Mouse (Mus musculus) myocyte (in vitro differentiated cells): ENCODE results near the gene Sorcs2. TPM values are rescaled to one million over a fixed set of nuclear protein-coding genes. Genes with fewer than 3 reads are reported as not detected.

Source experiments
- H3K27me3 ChIP-seq: one replicate; pipeline ENCODE4 v1.6.1; 2011; ENCODE audit not compliant: control insufficient read depth, insufficient read depth, insufficient read length
- H3K36me3 ChIP-seq: one replicate; pipeline ENCODE4 v1.6.1; 2011; ENCODE audit not compliant: control insufficient read depth, insufficient read depth
- H3K4me2 ChIP-seq: one replicate; pipeline ENCODE4 v1.6.1; 2011; ENCODE audit warnings: low read depth, control low read depth
- H3K4me3 ChIP-seq: one replicate; pipeline ENCODE4 v1.5.1; 2011; ENCODE audit warnings: mild to moderate bottlenecking, control low read depth, moderate library complexity
- H3K79me2 ChIP-seq: one replicate; pipeline ENCODE4 v1.6.1; 2011; ENCODE audit not compliant: control insufficient read depth, insufficient read depth
- H3ac ChIP-seq: one replicate; pipeline ENCODE4 v1.6.1; 2011; ENCODE audit not compliant: control insufficient read depth, insufficient read length
- CEBPB ChIP-seq: IDR thresholded peaks from 2 replicates; pipeline ENCODE4 v1.6.1; 2011; ENCODE audit warnings: mild to moderate bottlenecking, moderate library complexity; ENCODE audit not compliant: poor library complexity, insufficient read depth, severe bottlenecking
- E2F4 ChIP-seq: IDR thresholded peaks from one replicate; pipeline ENCODE4 v1.6.1; 2011; ENCODE audit warnings: mild to moderate bottlenecking, control low read depth, moderate library complexity; ENCODE audit not compliant: insufficient read depth
- MAX ChIP-seq: IDR thresholded peaks from one replicate; pipeline ENCODE4 v1.6.1; 2011; ENCODE audit warnings: low read depth, mild to moderate bottlenecking, control low read depth
- MYOD1 ChIP-seq, 3 experiments: IDR thresholded peaks; one replicate each; pipeline ENCODE4 v1.6.1; 2011; ENCODE audit warnings: control low read depth in 2 of 3, low read depth in 2 of 3, mild to moderate bottlenecking in 2 of 3, moderate library complexity in 1 of 3; ENCODE audit not compliant: insufficient read length in 2 of 3, control insufficient read depth in 1 of 3
- MYOG ChIP-seq, 3 experiments: IDR thresholded peaks; one replicate each; pipeline ENCODE4 v1.6.1; 2011; ENCODE audit warnings: control low read depth in 2 of 3, low read depth in 2 of 3, mild to moderate bottlenecking in 2 of 3; ENCODE audit not compliant: insufficient read length in 2 of 3, control insufficient read depth in 1 of 3, insufficient read depth in 1 of 3
- POLR2A ChIP-seq: IDR thresholded peaks from one replicate; pipeline ENCODE4 v1.6.1; 2011; ENCODE audit warnings: low read depth, mild to moderate bottlenecking, control low read depth, moderate library complexity; ENCODE audit not compliant: insufficient read length
- POLR2AphosphoS2 ChIP-seq: IDR thresholded peaks from one replicate; pipeline ENCODE4 v1.6.1; 2011; ENCODE audit warnings: low read depth, control low read depth; ENCODE audit not compliant: insufficient read length
- REST ChIP-seq: IDR thresholded peaks from one replicate; pipeline ENCODE4 v1.6.1; 2011; ENCODE audit warnings: mild to moderate bottlenecking, control low read depth, moderate library complexity; ENCODE audit not compliant: insufficient read depth, insufficient read length
- SRF ChIP-seq: IDR thresholded peaks from one replicate; pipeline ENCODE4 v1.6.1; 2011; ENCODE audit warnings: low read depth; ENCODE audit not compliant: control insufficient read depth, insufficient read length
- TCF12 ChIP-seq: IDR thresholded peaks from one replicate; pipeline ENCODE4 v1.6.1; 2011; ENCODE audit warnings: mild to moderate bottlenecking, control low read depth; ENCODE audit not compliant: poor library complexity, insufficient read depth, severe bottlenecking
- TCF3 ChIP-seq: IDR thresholded peaks from one replicate; pipeline ENCODE4 v1.6.1; 2011; ENCODE audit warnings: low read depth, control low read depth; ENCODE audit not compliant: insufficient read length
- USF1 ChIP-seq: IDR thresholded peaks from one replicate; pipeline ENCODE4 v1.6.1; 2011; ENCODE audit warnings: low read depth, mild to moderate bottlenecking, control low read depth, moderate library complexity
- polyA plus RNA-seq: library from polyadenylated mRNA; unstranded; fragments of >200 nt; fragmentation: generic; extraction: Trizol; gene quantifications from one replicate; pipeline ENCODE4 v1.2.1, GENCODE M21; 2012; ENCODE audit warnings: missing spikeins

The Sorcs2 gene
- polyA plus RNA-seq, 1 experiment: 58.2 TPM

DNA sequence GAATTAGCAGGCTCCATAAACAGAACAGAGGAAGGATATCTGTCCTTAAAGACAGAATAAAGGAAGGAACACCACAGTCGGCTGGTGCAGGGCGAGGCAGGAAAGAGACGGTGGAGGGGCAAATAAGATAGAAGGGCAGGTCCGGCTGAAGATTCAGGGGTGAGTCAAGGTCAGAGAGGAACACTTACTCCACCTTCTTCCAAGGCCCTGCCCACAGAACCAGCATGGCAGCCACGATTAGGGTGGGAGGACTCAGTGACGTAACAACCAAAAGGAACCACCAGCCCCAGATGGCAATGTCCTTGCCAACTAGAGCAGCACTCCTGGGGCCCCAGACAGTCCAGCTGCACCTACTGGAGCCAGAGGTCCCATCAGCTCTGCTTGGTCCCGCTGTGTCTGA, 36.2 kb downstream of the Sorcs2 start:
- peaks cover 3% of the 10 kb centered on the region for H3K36me3 ChIP-seq
- no peaks in the 10 kb centered on the region for H3K27me3 ChIP-seq

DNA sequence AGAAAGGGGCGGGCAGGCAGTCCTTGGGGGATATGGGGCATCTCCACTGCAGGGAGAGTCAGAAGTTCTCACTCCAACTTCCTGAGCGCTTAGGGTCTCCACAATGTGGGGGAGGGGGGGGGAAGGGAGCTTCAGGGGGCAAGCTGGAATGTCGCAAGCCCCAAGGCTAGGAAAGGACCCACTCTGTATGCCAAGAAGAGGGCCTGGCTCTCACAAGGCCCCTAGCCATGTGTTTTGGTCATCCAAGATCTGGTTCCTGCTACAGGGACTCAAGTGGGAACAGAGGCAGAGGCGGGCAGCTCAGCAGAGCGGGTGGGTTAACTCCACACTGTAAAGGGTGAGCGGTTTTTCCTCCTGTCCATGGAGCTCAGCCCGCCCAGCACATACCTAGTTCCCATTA, 37.6 kb downstream of the Sorcs2 start:
- Histone ChIP-seq H3ac (no peak overlapping the region), H3K36me3 (peaks cover 2% of the 10 kb centered on the region), H3K27me3 (no peaks in the 10 kb centered on the region), H3K79me2 (peaks cover 45% of the 10 kb centered on the region), H3K4me3 (no peak overlapping the region), H3K4me2 (no peak overlapping the region)
- TF ChIP-seq USF1 (no peak), TCF3 (no peak), E2F4 (no peak)

More for the DNA sequence above, 36.2 kb downstream of the Sorcs2 start:
- Histone ChIP-seq H3K79me2 (peaks cover 42% of the 10 kb centered on the region), H3ac (no peak overlapping the region), H3K4me3 (no peak overlapping the region), H3K4me2 (no peak overlapping the region)
- no peak for TF ChIP-seq SRF
- TF ChIP-seq POLR2A: no peak
- TF ChIP-seq MYOD1 (IDR thresholded peaks at IDR 0.05; ENCODE audit: control insufficient read depth in 1 of 3, insufficient read length in 2 of 3, low read depth in 2 of 3): no peak
- TF ChIP-seq TCF12: no peak
- no peak for TF ChIP-seq MYOG (IDR thresholded peaks at IDR 0.05; ENCODE audit: control insufficient read depth in 1 of 3, insufficient read depth in 1 of 3, insufficient read length in 2 of 3, low read depth in 2 of 3)
- no peak for TF ChIP-seq REST
- TF ChIP-seq MAX: no peak
- TF ChIP-seq E2F4: no peak

DNA sequence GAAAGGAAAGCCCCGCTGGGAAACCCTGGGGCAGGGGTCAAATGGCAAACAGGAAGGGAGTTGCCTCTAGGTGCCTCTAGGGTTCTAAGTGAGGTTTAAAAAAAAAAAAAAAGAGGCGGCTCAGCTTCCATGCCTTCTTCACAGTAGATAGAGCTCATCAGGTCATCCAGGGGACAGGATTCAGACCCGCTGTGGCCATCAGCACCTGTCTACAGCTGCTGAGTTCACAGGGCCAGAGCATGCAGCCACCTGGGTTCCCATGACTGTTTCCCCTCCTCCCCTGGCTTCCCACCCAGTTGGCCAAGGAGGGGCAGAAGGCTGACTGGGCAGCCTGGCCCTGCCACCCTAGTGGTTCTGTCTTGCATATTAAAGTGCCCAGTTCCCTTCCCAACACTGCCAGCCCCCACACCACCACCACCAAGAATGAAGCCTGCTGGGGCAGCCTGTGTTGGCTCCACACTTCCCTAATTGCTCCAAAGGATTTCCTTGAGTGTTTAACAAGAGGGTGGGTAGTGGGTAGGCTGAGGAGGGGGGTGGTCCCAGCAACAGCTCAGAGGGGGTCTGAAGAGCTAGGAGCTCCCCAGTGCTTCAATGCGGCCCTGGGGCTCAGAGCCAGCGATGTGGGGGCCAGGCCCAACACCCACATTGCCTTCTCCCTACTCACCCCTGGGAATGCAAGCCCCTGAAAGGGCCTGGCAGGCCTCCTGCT, 38.2 kb downstream of the Sorcs2 start:
- peaks cover 45% of the 10 kb centered on the region for H3K79me2 ChIP-seq
- no peaks in the 10 kb centered on the region for H3K36me3 ChIP-seq
- no peak overlapping the region for H3K4me2 ChIP-seq
- no peaks in the 10 kb centered on the region for H3K27me3 ChIP-seq
- no peak overlapping the region for H3K4me3 ChIP-seq
- no peak overlapping the region for H3ac ChIP-seq
- TF ChIP-seq MYOG (IDR thresholded peaks at IDR 0.05; ENCODE audit: control insufficient read depth in 1 of 3, insufficient read depth in 1 of 3, insufficient read length in 2 of 3, low read depth in 2 of 3): peak in 1 of 3 experiments; percentile 26
- TF ChIP-seq E2F4: no peak

DNA sequence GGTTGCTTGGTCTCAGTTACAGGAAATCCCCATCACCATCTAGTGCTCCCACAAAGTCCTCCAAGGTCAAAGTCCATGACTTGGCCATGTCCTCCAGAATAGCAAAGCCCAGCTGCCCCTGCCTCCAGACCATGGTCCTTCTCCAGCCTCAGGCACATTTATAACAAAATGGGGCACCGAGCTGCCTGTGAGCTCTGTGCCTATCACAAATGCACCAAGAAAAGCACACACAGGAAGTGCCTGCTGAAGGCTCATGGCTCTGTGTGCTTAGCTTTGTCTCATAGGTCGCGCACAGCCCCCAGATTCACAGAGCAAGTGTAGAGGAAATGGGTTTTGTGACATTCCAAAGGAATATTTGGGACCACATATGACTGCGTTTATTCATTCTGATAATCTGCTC, 39.8 kb downstream of the Sorcs2 start:
- Histone ChIP-seq H3K4me3 (no peak overlapping the region), H3K79me2 (peaks cover 42% of the 10 kb centered on the region), H3K4me2 (no peak overlapping the region), H3K36me3 (no peaks in the 10 kb centered on the region), H3ac (no peak overlapping the region), H3K27me3 (no peaks in the 10 kb centered on the region)
- TF ChIP-seq POLR2AphosphoS2 (no peak), CEBPB (no peak), MYOG (IDR thresholded peaks at IDR 0.05; ENCODE audit: control insufficient read depth in 1 of 3, insufficient read depth in 1 of 3, insufficient read length in 2 of 3, low read depth in 2 of 3) (no peak), MAX (no peak), POLR2A (no peak), USF1 (no peak), MYOD1 (IDR thresholded peaks at IDR 0.05; ENCODE audit: control insufficient read depth in 1 of 3, insufficient read length in 2 of 3, low read depth in 2 of 3) (no peak), REST (no peak), SRF (no peak), E2F4 (no peak), TCF12 (no peak), TCF3 (no peak)

DNA sequence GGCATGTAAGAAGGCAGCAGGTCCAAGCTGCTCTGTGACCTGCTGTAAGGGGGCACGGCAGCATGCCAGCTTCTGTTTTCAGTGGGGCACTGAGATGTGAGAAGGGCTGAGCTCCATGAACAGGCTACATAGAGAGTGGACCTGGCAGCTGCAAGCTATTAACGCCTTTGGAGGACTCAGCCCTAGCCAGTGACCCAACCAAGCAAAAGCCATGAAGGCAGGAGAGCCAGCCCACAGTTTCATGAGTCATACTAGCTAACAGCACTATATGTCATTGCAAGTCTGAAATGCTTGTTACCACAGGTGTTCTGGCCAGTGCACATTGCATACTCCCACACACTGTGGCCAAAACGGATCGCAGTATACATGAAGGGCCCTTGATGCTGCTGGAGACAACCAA, 41.3 kb downstream of the Sorcs2 start:
- no peak for TF ChIP-seq REST
- TF ChIP-seq MAX: no peak
- peak; percentile 73 for TF ChIP-seq TCF12
- no peak for TF ChIP-seq POLR2A
- TF ChIP-seq MYOG (IDR thresholded peaks at IDR 0.05; ENCODE audit: control insufficient read depth in 1 of 3, insufficient read depth in 1 of 3, insufficient read length in 2 of 3, low read depth in 2 of 3): peak; percentile 9 to 90 (median 29)
- no peak for TF ChIP-seq E2F4
- no peak for TF ChIP-seq USF1
- peak in 2 of 3 experiments; percentile 84 to 85 for TF ChIP-seq MYOD1 (IDR thresholded peaks at IDR 0.05; ENCODE audit: control insufficient read depth in 1 of 3, insufficient read length in 2 of 3, low read depth in 2 of 3)
- peak; percentile 69 for TF ChIP-seq CEBPB
- no peak for TF ChIP-seq SRF
- no peak for TF ChIP-seq POLR2AphosphoS2
- peak; percentile 58 for TF ChIP-seq TCF3
- Histone ChIP-seq H3K79me2 (peaks cover 55% of the 10 kb centered on the region), H3K36me3 (no peaks in the 10 kb centered on the region), H3K27me3 (no peaks in the 10 kb centered on the region), H3ac (no peak overlapping the region), H3K4me3 (no peak overlapping the region), H3K4me2 (peak overlapping the region; percentile 64)
